Mouse (Mus musculus) gastrocnemius, adult 8-10 months (tissue): Measurements from ENCODE around the gene Gm21860. TPM values are rescaled to one million over a fixed set of nuclear protein-coding genes. Genes with fewer than 3 reads are reported as not detected.
"Not testable (repeated sequence)": the region's sequence is repeated elsewhere in the genome, so short reads cannot be mapped to it uniquely, and the experiment has no call there.

Experiments used
- DNase-seq, 2 experiments: peaks; one replicate each; pipeline ENCODE4 v3.0.0; 2022; ENCODE audit warnings: low spot score in 2 of 2
- total RNA-seq, 4 experiments: library from RNA; stranded (reverse); gene quantifications; 2 replicates each; pipeline ENCODE4 v1.2.4; 2022

The Gm21860 gene
- total RNA-seq, 4 experiments from 2014 or later, result not detected

- DNase-seq, result peak; percentile 2 to 15
These were observed 20.8 kb downstream of the Gm21860 start for GRCm38 (mm10) chrY:90733656-90734333.

DNA sequence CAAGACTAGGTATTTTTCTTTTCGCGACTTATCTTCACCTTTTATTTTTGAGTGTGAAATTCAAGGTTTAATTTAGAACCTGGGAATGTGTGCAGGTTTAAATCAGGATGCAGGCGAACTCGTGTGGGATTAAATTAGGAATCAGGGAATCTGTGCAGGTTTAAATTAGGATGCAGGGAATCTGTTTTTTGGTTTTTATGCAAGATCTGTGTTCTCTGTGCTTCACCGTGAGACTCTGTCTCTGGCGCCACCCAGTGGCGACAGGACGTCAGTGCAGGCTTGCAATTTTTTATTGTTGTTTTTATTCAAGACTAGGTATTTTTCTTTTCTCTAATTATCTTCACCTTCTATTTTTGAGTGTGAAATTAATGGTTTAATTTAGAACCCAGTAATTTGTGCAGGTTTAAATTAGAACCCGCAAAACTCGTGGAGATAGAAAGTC, 22.5 kb downstream of the Gm21860 start:
- peak; percentile 1 to 2 for DNase-seq

- DNase-seq, result not testable (repeated sequence)
These were observed 23.0 kb downstream of the Gm21860 start for GRCm38 (mm10) chrY:90731593-90731955.

DNA sequence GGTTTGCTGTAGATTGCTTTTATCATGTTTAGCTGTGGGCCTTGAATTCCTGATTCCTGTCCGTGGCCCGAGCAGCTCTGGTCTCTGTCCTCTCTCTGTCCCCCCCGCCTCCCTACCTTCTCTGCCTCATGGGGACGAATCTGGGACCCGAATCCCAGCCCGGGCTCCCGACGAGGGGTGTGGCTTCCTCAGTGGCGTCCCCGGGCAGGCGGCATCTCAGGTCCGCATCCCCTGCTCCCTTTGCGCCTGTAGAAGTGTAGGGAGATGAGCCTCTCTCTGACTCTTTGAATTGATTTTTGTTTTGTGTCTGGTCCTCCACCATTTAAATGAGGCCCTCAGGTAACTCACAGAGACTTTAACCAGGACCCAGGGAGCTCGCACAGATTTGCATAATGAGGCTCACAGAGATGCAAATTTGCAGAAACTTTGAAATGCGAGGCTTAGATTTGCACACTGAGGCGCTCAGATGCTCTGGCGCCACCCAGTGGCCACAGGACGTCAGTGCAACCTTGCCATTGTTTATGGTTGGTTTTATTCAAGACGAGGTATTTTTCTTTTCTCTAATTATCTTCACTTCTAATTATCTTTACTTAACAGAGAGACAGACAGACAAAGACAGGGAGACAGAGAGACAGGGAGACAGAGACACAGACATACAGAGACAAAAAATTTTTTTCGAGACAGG, 23.6 kb downstream of the Gm21860 start:
- DNase-seq, result peak; percentile 2 to 8

DNA sequence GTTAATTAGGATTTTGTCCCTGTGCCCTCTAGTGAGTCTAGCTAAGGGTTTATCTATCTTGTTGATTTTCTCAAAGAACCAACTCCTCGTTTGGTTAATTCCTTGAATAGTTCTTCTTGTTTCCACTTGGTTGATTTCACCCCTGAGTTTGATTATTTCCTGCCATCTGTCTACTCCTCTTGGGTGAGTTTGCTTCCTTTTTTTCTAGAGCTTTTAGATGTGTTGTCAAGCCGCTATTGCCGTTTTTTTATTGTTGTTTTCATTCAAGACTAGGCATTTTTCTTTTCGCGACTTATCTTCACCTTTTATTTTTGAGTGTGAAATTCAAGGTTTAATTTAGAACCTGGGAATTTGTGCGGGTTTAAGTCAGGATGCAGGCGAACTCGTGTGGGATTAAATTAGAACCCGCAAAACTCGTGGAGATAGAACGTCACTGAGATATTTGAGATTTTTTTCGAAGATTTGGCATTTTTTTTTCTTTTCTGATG, 24.8 kb downstream of the Gm21860 start:
- DNase-seq, result not testable (repeated sequence)

DNA sequence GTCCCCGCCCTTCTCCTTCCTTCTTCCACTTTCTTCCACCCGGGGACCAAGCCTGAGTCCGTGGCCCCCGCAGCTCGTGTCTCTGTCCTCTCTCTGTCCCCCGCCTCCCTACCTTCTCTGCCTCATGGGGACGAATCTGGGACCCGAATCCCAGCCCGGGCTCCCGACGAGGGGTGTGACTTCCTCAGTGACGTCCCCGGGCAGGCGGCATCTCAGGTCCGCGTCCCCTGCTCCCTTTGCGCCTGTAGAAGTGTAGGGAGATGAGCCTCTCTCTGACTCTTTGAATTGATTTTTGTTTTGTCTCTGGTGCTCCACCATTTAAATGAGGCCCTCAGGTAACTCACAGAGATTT, 25.7 kb downstream of the Gm21860 start:
- DNase-seq, result not testable (repeated sequence)

DNA sequence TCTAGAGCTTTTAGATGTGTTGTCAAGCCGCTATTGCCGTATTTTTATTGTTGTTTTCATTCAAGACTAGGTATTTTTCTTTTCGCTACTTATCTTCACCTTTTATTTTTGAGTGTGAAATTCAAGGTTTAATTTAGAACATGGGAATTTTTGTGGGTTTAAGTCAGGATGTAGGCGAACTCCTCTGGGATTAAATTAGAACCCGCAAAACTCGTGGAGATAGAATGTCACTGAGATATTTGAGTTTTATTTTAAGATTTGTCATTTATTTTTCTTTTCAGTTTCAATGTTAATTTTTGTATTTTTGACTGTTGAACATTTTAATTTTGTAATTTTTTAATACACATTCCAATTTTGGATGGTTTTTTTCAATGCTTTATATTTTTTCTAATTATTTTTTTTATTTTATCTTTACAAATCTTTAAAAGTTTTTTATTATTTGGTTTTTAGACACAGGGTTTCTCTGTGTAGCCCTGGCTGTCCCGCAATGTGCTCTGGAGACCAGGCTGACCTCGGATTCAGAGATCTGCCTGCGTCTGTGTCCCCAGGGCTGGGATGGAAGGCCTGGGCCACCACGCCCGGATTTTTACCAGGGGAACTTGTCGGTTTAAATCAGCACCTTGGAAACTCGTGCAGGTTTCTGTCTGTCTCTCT, 26.2 kb downstream of the Gm21860 start:
- DNase-seq, result peak in 1 of 2 experiments; percentile 12

- not testable (repeated sequence) for DNase-seq
These were observed 27.3 kb downstream of the Gm21860 start for GRCm38 (mm10) chrY:90727121-90727908.

DNA sequence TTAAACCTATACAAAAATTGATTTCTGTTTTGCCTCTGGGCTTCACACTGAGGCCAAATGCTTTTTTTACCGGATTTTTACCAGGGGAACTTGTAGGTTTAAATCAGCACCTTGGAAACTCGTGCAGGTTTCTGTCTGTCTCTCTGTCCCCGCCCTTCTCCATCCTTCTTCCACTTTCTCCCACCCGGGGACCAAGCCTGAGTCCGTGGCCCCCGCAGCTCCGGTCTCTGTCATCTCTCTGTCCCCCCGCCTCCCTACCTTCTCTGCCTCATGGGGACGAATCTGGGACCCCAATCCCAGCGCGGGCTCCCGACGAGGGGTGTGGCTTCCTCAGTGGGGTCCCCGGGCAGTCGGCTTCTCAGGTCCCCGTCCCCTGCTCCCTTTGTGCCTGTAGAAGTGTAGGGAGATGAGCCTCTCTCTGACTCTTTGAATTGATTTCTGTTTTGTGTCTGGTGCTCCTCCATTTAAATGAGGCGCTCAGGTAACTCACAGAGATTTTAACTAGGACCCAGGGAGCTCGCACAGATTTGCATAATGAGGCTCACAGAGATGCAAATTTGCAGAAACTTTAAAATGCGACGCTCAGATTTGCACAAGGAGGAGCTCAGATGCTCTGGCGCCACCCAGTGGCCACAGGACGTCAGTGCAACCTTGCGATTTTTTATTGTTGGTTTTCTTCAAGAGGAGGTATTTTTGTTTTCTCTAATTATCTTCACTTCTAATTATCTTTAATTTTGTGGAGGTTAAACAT, 28.7 kb downstream of the Gm21860 start:
- not testable (repeated sequence) for DNase-seq

GRCm38 (mm10) chrY:90725166-90725565, 29.5 kb downstream of the Gm21860 start:
- not testable (repeated sequence) for DNase-seq

- DNase-seq, result not testable (repeated sequence)
These were observed 30.5 kb downstream of the Gm21860 start for GRCm38 (mm10) chrY:90724014-90724709.

DNA sequence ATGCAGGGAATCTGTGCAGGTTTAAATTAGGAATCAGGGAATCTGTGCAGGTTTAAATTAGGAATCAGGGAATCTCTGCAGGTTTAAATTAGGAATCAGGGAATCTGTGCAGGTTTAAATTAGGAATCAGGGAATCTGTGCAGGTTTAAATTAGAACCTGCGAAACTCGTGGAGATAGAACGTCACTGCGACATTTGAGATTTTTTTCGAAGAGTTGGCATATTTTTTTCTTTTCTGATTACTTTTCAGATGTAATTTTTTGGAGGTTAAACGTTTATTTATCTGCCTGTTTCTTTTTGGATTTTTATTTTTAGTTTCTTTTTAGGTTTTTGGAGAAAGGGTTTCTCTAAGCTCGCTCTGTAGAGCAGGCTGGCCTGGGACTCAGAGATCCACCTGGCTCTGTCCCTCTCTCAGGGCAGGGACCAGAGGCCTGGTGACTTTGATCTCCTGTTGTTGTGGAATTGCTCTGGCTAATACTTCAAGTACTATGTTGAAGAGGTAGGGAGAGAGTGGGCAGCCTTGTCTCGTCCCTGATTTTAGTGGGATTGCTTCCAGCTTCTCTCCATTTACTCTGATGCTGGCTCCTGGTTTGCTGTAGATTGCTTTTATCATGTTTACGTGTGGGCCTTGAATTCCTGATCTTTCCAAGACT, 31.2 kb downstream of the Gm21860 start:
- DNase-seq, result peak; percentile 8 to 19

DNA sequence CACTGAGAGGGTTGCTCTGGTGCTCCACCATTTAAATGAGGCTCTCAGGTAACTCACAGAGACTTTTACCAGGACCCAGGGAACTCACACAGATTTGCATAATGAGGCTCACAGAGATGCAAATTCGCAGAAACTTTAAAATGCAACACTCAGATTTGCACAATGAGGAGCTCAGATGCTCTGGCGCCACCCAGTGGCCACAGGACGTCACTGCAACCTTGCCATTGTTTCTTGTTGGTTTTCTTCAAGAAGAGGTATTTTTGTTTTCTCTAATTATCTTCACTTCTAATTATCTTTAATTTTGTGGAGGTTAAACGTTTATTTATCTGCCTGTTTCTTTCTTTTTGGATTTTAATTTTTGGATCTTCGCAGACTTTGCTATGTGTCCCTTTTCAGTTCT, 34.1 kb downstream of the Gm21860 start:
- not testable (repeated sequence) for DNase-seq

DNA sequence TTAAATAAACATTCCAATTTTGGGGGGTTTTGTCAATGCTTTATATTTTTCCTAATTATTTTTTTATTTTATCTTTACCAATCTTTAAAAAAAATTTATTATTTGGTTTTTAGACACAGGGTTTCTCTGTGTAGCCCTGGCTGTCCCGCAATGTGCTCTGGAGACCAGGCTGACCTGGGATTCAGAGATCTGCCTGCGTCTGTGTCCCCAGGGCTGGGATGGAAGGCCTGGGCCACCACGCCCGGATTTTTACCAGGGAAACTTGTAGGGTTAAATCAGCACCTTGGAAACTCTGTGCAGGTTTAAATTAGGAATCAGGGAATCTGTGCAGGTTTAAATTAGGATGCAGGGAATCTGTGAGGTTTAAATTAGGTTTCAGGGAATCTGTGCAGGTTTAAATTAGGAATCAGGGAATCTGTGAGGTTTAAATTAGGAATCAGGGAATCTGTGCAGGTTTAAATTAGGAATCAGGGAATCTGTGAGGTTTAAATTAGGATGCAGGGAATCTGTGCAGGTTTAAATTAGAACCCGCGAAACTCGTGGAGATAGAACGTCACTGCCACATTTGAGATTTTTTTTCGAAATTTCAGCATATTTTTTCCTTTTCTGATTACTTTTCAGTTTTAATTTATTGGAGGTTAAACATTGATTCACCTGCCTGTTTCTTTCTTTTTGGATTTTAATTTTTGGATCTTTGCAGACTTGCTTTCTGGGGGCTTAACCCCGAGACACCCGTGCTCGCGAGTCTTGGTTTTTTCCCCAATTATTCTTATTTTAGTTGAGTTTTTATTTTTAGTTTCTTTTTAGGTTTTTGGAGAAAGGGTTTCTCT, 35.0 kb downstream of the Gm21860 start:
- DNase-seq, result not testable (repeated sequence)

DNA sequence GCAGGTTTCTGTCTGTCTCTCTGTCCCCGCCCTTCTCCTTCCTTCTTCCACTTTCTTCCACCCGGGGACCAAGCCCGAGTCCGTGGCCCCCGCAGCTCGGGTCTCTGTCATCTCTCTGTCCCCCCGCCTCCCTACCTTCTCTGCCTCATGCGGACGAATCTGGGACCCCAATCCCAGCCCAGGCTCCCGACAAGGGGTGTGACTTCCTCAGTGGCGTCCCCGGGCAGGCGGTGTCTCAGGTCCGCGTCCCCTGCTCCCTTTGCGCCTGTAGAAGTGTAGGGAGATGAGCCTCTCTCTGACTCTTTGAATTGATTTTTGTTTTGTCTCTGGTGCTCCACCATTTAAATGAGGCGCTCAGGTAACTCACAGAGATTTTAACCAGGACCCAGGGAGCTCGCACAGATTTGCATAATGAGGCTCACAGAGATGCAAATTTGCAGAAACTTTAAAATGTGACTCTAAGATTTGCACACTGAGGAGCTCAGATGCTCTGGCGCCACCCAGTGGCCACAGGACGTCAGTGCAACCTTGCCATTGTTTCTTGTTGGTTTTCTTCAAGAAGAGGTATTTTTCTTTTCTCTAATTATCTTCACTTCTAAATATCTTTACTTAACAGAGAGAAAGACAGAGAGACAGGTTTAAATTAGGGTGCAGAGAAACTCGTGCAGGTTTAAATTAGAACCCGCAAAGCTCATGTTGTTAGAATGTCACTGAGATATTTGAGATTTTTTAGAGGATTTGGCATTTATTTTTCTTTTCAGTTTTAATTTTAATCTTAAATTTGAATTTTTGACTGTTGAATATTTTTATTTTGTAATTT, 35.8 kb downstream of the Gm21860 start:
- DNase-seq, result peak; percentile 27 to 39

- DNase-seq, result not testable (repeated sequence)
These were observed 36.6 kb downstream of the Gm21860 start for GRCm38 (mm10) chrY:90718021-90718420.

GRCm38 (mm10) chrY:90717496-90717895, 37.1 kb downstream of the Gm21860 start:
- peak in 1 of 2 experiments; percentile 2 for DNase-seq
